Mouse (Mus musculus) left cerebral cortex, adult 2 months (tissue): ENCODE results near the gene Rcn1. TPM values are rescaled to one million over a fixed set of nuclear protein-coding genes. Genes with fewer than 3 reads are reported as not detected.
A peak's percentile ranks its signal among the peaks of the same experiment; 100 is the strongest.

Source experiments
- DNase-seq, 2 experiments: peaks; one replicate each; pipeline ENCODE4 v3.0.0; 2021 to 2022; ENCODE audit warnings: low spot score in 2 of 2, mixed read lengths in 1 of 2; ENCODE audit errors: extremely low spot score in 1 of 2
- H3K27ac ChIP-seq: fragments of 200-600 bp; 2 replicates; pipeline ENCODE4 v1.8.1; 2022
- H3K4me3 ChIP-seq: fragments of 200-600 bp; 2 replicates; pipeline ENCODE4 v1.8.1; 2022
- CTCF ChIP-seq: fragments of 200-600 bp; IDR thresholded peaks from 2 replicates; pipeline ENCODE4 v1.8.1; 2022; ENCODE audit warnings: antibody characterized with exemption, mild to moderate bottlenecking, moderate library complexity
- intact Hi-C: fragments of 180-260 bp; cut with DNase I; formaldehyde crosslinking; loops from one replicate; pipeline ENCODE4 v1.15.1; 2025
- total RNA-seq, 2 experiments: library from RNA; stranded (reverse); gene quantifications; 2 replicates each; pipeline ENCODE4 v1.2.3; 2021

Rcn1 gene
- total RNA-seq, 2 experiments from 2014 or later: 18.2 to 22.8 TPM

DNA sequence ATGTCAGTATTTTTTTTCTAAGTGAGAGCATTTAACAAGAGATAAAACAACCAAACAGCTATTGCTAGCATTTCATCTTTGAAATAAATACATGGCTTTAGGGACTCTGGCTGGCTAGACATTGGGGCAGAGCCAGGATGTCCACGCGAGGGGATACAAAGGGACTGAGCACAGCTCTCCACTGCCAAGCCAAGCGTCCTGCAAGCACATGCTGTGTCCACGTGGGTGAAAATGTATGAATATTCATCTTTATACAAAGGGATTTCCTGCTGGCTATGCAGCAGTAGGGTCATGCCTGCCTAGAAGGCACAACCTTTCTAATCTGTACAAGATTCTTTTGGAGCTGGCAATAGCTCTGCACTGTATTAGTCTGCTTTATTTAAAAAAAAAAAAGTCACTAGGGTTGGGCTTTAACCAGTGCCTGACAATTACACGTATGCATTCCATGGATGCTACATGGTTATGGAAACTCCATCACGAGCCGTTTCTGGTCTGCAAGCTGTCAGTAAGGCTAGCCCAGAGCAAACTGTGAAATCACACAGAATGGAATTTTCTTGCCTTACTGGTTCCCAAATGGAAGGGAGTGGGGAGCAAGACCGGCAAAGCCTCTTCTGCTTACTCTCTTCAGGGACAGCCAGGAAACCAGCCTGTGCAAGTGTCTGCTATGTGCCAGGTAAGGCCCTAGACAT, 17.7 kb upstream of the Rcn1 start:
- intact Hi-C loops: no loop called here
- no peak overlapping the region for H3K4me3 ChIP-seq
- peak in 1 of 2 experiments; percentile 28 for DNase-seq
- TF ChIP-seq CTCF: no peak
- no peak overlapping the region; the same call in 1 of the 2 replicates for H3K27ac ChIP-seq

GRCm38 (mm10) chr2:105416046-105416659, 17.0 kb upstream of the Rcn1 start:
- peak; percentile 18 to 20 for DNase-seq

DNA sequence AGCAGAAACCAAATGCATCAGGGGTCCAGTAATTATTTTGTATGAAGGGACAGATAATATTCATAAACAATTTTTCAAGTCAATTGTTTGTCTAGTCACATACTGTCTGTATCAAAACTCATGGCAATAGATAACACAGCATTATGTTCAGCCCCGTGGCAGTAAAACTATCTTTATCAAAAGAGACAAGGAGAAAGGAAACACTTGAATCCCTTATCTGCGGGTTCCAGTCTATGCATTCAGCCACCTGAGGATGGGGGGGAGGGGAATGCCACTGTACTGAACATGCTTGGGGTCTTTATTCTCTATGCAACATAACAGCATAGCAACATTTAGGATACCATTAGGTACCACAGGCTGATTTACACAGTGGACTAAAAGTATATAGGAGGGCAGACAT, 15.2 kb upstream of the Rcn1 start:
- TF ChIP-seq CTCF: no peak
- no peak overlapping the region for H3K27ac ChIP-seq
- no peak for DNase-seq
- intact Hi-C loops: no loop called here
- H3K4me3 ChIP-seq: no peak overlapping the region

More at GRCm38 (mm10) chr2:105416046-105416659, 17.0 kb upstream of the Rcn1 start:
- H3K4me3 ChIP-seq: no peak overlapping the region
- H3K27ac ChIP-seq: peak overlapping the region; percentile 40; the same call in 1 of the 2 replicates
- TF ChIP-seq CTCF: no peak
- intact Hi-C loops: no loop called here

GRCm38 (mm10) chr2:105409253-105409652, 10.1 kb upstream of the Rcn1 start:
- Histone ChIP-seq H3K4me3 (no peak overlapping the region), H3K27ac (no peak overlapping the region)
- intact Hi-C loops: no loop called here
- no peak for DNase-seq
- TF ChIP-seq CTCF: no peak

GRCm38 (mm10) chr2:105408511-105408910, 9.4 kb upstream of the Rcn1 start:
- DNase-seq: no peak
- TF ChIP-seq CTCF: no peak
- intact Hi-C loops: no loop called here
- no peak overlapping the region for H3K27ac ChIP-seq
- no peak overlapping the region for H3K4me3 ChIP-seq

DNA sequence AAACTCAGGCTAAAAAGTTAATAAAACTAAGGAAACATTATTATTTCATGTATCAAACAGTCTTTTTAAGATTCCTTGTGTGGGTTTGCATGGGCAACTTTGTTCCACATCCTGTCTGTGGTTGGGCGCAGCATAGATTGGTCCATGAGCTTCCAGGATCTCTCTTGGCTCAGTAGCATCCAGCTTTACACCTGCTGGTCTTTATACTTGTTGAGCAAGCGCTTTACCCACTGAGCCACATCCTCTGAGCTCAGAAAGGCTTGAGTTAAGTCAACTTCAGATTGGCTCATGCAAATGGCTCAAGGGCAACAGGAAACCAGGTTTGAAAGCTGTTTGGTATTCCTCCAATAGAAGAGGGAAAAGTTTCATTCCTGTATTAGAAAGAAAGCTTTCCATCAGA, 3.1 kb upstream of the Rcn1 start:
- no peak overlapping the region for H3K4me3 ChIP-seq
- DNase-seq: no peak
- intact Hi-C loops: no loop called here
- TF ChIP-seq CTCF: no peak
- no peak overlapping the region for H3K27ac ChIP-seq

GRCm38 (mm10) chr2:105400558-105400957, 1.4 kb upstream of the Rcn1 start:
- intact Hi-C loops: no loop called here
- no peak for TF ChIP-seq CTCF
- no peak overlapping the region for H3K4me3 ChIP-seq
- no peak overlapping the region for H3K27ac ChIP-seq
- no peak for DNase-seq

GRCm38 (mm10) chr2:105398636-105399084, 459 bp downstream of the Rcn1 start:
- peak; percentile 16 to 20 for DNase-seq
- Histone ChIP-seq H3K27ac (peak overlapping the region; percentile 44), H3K4me3 (peak overlapping the region; percentile 84)
- TF ChIP-seq CTCF: no peak
- intact Hi-C loops: no loop called here

GRCm38 (mm10) chr2:105397446-105398211, 1.5 kb downstream of the Rcn1 start:
- TF ChIP-seq CTCF: no peak
- intact Hi-C loops: no loop called here

GRCm38 (mm10) chr2:105396066-105396465, 3.1 kb downstream of the Rcn1 start:
- TF ChIP-seq CTCF: no peak
- intact Hi-C loops: no loop called here
- Histone ChIP-seq H3K4me3 (no peak overlapping the region), H3K27ac (no peak overlapping the region)
- DNase-seq: no peak

More at GRCm38 (mm10) chr2:105397446-105398211, 1.5 kb downstream of the Rcn1 start:
- DNase-seq: no peak
- H3K27ac ChIP-seq: no peak overlapping the region
- no peak overlapping the region; the same call in 1 of the 2 replicates for H3K4me3 ChIP-seq

DNA sequence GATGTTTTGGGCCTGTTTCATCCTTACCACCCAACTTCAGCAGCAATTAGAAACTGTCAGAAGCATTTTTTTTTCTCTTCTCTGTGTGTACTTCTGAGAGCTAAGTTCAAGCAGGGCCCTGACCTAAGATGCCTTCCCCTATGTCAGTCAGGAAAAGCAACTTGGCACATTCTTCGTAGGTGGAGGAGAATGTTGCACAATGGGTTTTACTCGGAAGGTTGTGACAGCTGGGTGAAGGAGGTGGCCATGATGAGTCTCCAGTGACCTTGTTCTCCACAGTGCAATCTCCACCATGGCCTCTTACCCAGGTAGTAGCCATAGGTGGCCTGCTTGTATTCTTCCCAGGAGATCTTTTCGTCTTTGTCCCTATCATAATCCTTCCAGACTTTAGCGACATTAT, 4.7 kb downstream of the Rcn1 start:
- intact Hi-C loops: no loop called here
- no peak for TF ChIP-seq CTCF
- H3K27ac ChIP-seq: no peak overlapping the region

DNA sequence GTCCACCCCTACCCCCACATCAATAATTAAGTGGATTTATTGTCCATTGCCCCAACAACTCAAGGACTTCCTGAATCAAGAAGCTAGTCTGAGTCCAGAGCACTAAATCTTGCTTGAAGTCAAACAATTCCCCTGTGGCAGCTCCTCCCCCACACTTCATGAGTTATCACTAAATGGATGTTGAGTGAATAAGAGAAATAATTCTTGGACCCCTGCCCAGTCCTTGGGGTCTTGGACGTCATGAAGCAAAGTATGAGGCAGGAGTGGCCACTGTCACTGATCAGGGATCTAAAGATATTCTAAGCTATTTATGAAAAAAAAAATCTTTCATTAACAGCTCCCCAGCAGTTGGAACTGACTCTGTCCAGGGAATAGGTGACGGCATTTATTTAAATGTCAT, 6.6 kb downstream of the Rcn1 start:
- intact Hi-C loops: no loop called here

More for the DNA sequence above, 4.7 kb downstream of the Rcn1 start:
- no peak overlapping the region for H3K4me3 ChIP-seq
- DNase-seq: no peak

More for the DNA sequence above, 6.6 kb downstream of the Rcn1 start:
- no peak for TF ChIP-seq CTCF
- Histone ChIP-seq H3K27ac (no peak overlapping the region), H3K4me3 (no peak overlapping the region)
- no peak for DNase-seq
